Mouse (Mus musculus) E14TG2a.4 (cell line): ENCODE results near the gene Pimreg.

ENCODE experiments used
- H3K27me3 ChIP-seq: 2 replicates; pipeline ENCODE4 v1.6.1; 2014; ENCODE audit warnings: low read length, control low read depth; ENCODE audit not compliant: insufficient read depth
- H3K36me3 ChIP-seq: 2 replicates; pipeline ENCODE4 v1.6.1; 2014; ENCODE audit warnings: low read length, control low read depth; ENCODE audit not compliant: insufficient read depth
- H3K4me1 ChIP-seq: replicated peaks from 2 replicates; pipeline ENCODE4 v1.6.1; 2014; ENCODE audit warnings: low read depth, low read length, control low read depth
- H3K4me3 ChIP-seq: replicated peaks from 2 replicates; pipeline ENCODE4 v1.5.1; 2014; ENCODE audit warnings: mild to moderate bottlenecking, low read length
- H3K9me3 ChIP-seq: 2 replicates; pipeline ENCODE4 v1.6.1; 2014; ENCODE audit warnings: low read length, control low read depth
- CTCF ChIP-seq: conservative IDR thresholded peaks from 2 replicates; pipeline ENCODE4 v1.5.1; 2014; ENCODE audit warnings: low read length
- NANOG ChIP-seq: IDR thresholded peaks from 2 replicates; pipeline ENCODE4 v1.6.1; 2014; ENCODE audit warnings: borderline replicate concordance, low read length, mixed read lengths
- POU5F1 ChIP-seq: IDR thresholded peaks from 2 replicates; pipeline ENCODE4 v1.6.1; 2014; ENCODE audit warnings: low read length, borderline replicate concordance

The Pimreg gene

GRCm38 (mm10) chr11:72050895-72051858 is 9.3 kb downstream of the Pimreg start:
- H3K27me3 ChIP-seq = peaks cover 59% of the 10 kb centered on the region
- peak overlapping the region; percentile 84 for H3K4me3 ChIP-seq
- H3K36me3 ChIP-seq = peaks cover 19% of the 10 kb centered on the region
- TF ChIP-seq CTCF (peak; percentile 34), NANOG (no peak)
- H3K9me3 ChIP-seq = no peaks in the 10 kb centered on the region
- peaks cover 49% of the 10 kb centered on the region for H3K4me1 ChIP-seq

DNA sequence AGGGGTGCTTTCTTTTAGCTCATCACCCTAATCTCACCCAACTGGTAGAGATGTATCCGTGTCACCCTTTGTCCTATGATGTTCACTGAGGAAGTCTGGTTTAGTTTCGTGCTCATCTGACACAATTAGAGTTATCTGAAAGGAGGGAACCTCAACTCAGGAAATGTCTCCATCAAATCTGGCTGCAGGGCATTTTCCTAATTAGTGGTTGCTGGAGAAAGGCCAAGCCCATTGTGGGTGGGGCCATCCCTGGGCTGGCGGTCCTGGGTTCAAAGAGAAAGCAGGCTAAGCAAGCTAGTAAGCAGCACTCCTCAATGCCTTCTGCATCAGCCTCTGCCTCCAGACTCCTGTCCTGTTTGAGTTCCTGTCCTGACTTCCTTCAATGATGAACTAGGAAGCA is 10.4 kb downstream of the Pimreg start:
- Histone ChIP-seq H3K4me1 (peaks cover 49% of the 10 kb centered on the region), H3K27me3 (peaks cover 65% of the 10 kb centered on the region), H3K36me3 (peaks cover 9% of the 10 kb centered on the region; the same call in 1 of the 2 replicates), H3K4me3 (no peak overlapping the region), H3K9me3 (no peaks in the 10 kb centered on the region)
- no peak for TF ChIP-seq POU5F1
- no peak for TF ChIP-seq NANOG
- no peak for TF ChIP-seq CTCF

- Histone ChIP-seq H3K36me3 (peaks cover 5% of the 10 kb centered on the region; the same call in 1 of the 2 replicates), H3K4me1 (peaks cover 48% of the 10 kb centered on the region)
These were observed 10.8 kb downstream of the Pimreg start for GRCm38 (mm10) chr11:72052636-72053035.

GRCm38 (mm10) chr11:72055176-72055575 is 13.3 kb downstream of the Pimreg start:
- Histone ChIP-seq H3K4me1 (peaks cover 22% of the 10 kb centered on the region), H3K4me3 (no peak overlapping the region), H3K36me3 (no peaks in the 10 kb centered on the region), H3K9me3 (no peaks in the 10 kb centered on the region), H3K27me3 (peaks cover 64% of the 10 kb centered on the region)
- no peak for TF ChIP-seq NANOG
- TF ChIP-seq CTCF = no peak
- TF ChIP-seq POU5F1 = no peak

More at GRCm38 (mm10) chr11:72052636-72053035, 10.8 kb downstream of the Pimreg start:
- peaks cover 69% of the 10 kb centered on the region for H3K27me3 ChIP-seq
- TF ChIP-seq NANOG (no peak), CTCF (peak; percentile 82), POU5F1 (no peak)
- H3K9me3 ChIP-seq = no peaks in the 10 kb centered on the region
- H3K4me3 ChIP-seq = no peak overlapping the region

GRCm38 (mm10) chr11:72057166-72057565 is 15.3 kb downstream of the Pimreg start:
- peaks cover 4% of the 10 kb centered on the region for H3K4me1 ChIP-seq
- TF ChIP-seq NANOG = no peak
- TF ChIP-seq CTCF = no peak
- no peak for TF ChIP-seq POU5F1
- H3K4me3 ChIP-seq = no peak overlapping the region
- H3K27me3 ChIP-seq = peaks cover 47% of the 10 kb centered on the region
- no peaks in the 10 kb centered on the region for H3K9me3 ChIP-seq
- no peaks in the 10 kb centered on the region for H3K36me3 ChIP-seq

DNA sequence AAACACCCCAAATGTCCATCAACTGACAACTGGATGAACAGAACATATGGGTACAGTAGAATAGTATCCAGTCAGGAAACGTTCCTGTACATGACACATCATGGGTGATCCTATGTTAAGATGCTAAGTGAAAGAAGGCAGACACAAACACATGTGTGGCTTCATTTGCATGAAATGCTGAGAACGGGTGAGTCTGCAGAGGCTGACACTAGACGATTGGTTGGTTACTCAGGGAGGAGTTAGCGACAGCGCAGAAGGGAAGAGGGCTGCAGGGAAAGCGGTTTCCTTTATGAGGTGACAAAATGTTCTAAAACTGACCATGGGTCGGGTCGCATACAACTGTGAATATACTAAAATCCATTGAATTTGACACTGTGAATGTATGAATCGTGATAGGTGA is 18.6 kb downstream of the Pimreg start:
- H3K36me3 ChIP-seq = no peaks in the 10 kb centered on the region
- TF ChIP-seq CTCF (no peak), POU5F1 (no peak), NANOG (no peak)
- H3K9me3 ChIP-seq = no peaks in the 10 kb centered on the region
- H3K4me3 ChIP-seq = no peak overlapping the region
- peaks cover 51% of the 10 kb centered on the region for H3K27me3 ChIP-seq
- H3K4me1 ChIP-seq = no peaks in the 10 kb centered on the region

GRCm38 (mm10) chr11:72061093-72061620 is 19.3 kb downstream of the Pimreg start:
- Histone ChIP-seq H3K27me3 (peaks cover 47% of the 10 kb centered on the region), H3K36me3 (no peaks in the 10 kb centered on the region), H3K4me1 (no peaks in the 10 kb centered on the region), H3K4me3 (no peak overlapping the region), H3K9me3 (no peaks in the 10 kb centered on the region)
- TF ChIP-seq NANOG (no peak), POU5F1 (no peak), CTCF (no peak)

DNA sequence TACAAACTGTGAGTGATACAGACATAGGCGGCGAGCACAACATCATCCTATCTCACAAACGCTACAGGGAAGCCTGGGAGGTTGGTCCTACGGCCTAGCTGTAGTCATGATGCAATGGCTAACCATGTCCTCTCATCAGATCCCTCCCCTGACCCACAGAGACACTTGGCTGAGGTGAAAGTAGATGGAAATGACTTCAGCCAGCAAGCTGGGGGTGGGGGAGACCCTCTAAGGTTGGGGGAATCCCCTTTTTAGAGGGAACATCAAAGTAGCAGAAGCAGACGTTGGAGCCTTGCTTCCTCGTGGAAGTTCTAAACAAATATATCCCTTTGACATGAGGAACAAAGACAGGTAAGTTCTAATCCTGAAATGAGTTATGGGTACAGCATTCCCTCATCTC is 22.6 kb downstream of the Pimreg start:
- H3K27me3 ChIP-seq = peaks cover 29% of the 10 kb centered on the region
- no peaks in the 10 kb centered on the region for H3K4me1 ChIP-seq
- H3K9me3 ChIP-seq = 0 out of 2 replicates have a peak, but pooled peaks cover under 1% of the 10 kb centered on the region
- no peak overlapping the region for H3K4me3 ChIP-seq
- no peak for TF ChIP-seq POU5F1
- no peaks in the 10 kb centered on the region for H3K36me3 ChIP-seq

GRCm38 (mm10) chr11:72065103-72065502 is 23.3 kb downstream of the Pimreg start:
- Histone ChIP-seq H3K36me3 (no peaks in the 10 kb centered on the region), H3K9me3 (peaks cover 6% of the 10 kb centered on the region; the same call in 1 of the 2 replicates), H3K4me1 (no peaks in the 10 kb centered on the region), H3K4me3 (no peak overlapping the region), H3K27me3 (peaks cover 29% of the 10 kb centered on the region)
- no peak for TF ChIP-seq NANOG
- TF ChIP-seq POU5F1 = no peak
